Mouse (Mus musculus): ENCODE measurements around the gene Bcan. TPM values are rescaled to one million over a fixed set of nuclear protein-coding genes. Genes with fewer than 3 reads are reported as not detected.

Gene Bcan
- polyA plus RNA-seq, 2 experiments, result not detected

- Histone ChIP-seq H3K9ac (replicated peaks) (no peak overlapping the region), H3K27ac (no peak overlapping the region), H3K4me3 (ENCODE audit: insufficient read depth in 1 of 2, low read depth in 2 of 2, low read length in 2 of 2) (no peak overlapping the region), H3K27me3 (ENCODE audit: control insufficient read depth, insufficient read depth, low read length) (peaks cover 12% of the 10 kb centered on the region), H3K4me1 (replicated peaks; ENCODE audit: control insufficient read depth in 2 of 2, insufficient read depth in 2 of 2, low read length in 1 of 2) (no peaks in the 10 kb centered on the region), H3K36me3 (replicated peaks; ENCODE audit: control insufficient read depth, insufficient read depth, low read depth) (no peaks in the 10 kb centered on the region), H3K9me3 (ENCODE audit: control insufficient read depth, low read length) (no peaks in the 10 kb centered on the region; the same call in 1 of the 2 replicates), H3K4me2 (ENCODE audit: low read depth) (no peak overlapping the region)
- 15% methylated on average over 19 of the region's 19 CpGs for WGBS (ENCODE audit: insufficient replicate concordance)
- DNase-seq (ENCODE audit: low read depth in 3 of 3, low spot score in 3 of 3) (no peak), ATAC-seq (ENCODE audit: insufficient read depth) (no peak)
- TF ChIP-seq EP300 (IDR thresholded peaks at IDR 0.05; ENCODE audit: low read depth) (no peak), CTCF (IDR thresholded peaks at IDR 0.05; ENCODE audit: low read depth) (no peak)
Observed at GRCm38 (mm10) chr3:88030608-88031395, 30.8 kb upstream of the Bcan start.

- Histone ChIP-seq H3K9me3 (ENCODE audit: control insufficient read depth, low read length) (no peaks in the 10 kb centered on the region; the same call in 1 of the 2 replicates), H3K27me3 (ENCODE audit: control insufficient read depth, insufficient read depth, low read length) (peaks cover 43% of the 10 kb centered on the region), H3K4me1 (replicated peaks; ENCODE audit: control insufficient read depth in 2 of 2, insufficient read depth in 2 of 2, low read length in 1 of 2) (no peaks in the 10 kb centered on the region), H3K9ac (replicated peaks) (no peak within 1 kb of the TSS), H3K4me3 (ENCODE audit: insufficient read depth in 1 of 2, low read depth in 2 of 2, low read length in 2 of 2) (no peak within 1 kb of the TSS), H3K27ac (no peak within 1 kb of the TSS), H3K4me2 (ENCODE audit: low read depth) (no peak within 1 kb of the TSS), H3K36me3 (replicated peaks; ENCODE audit: control insufficient read depth, insufficient read depth, low read depth) (no peaks in the 10 kb centered on the region)
- no peak for DNase-seq (ENCODE audit: low read depth in 3 of 3, low spot score in 3 of 3)
- WGBS (ENCODE audit: insufficient replicate concordance), result 38% methylated on average over 5 of the region's 5 CpGs
- no peak for TF ChIP-seq EP300 (IDR thresholded peaks at IDR 0.05; ENCODE audit: low read depth)
- peak; percentile 65 for TF ChIP-seq CTCF (IDR thresholded peaks at IDR 0.05; ENCODE audit: low read depth)
- ATAC-seq (ENCODE audit: insufficient read depth), result no peak
Observed at GRCm38 (mm10) chr3:88027434-88028186, 27.6 kb upstream of the Bcan start, which contains the start of gene Hapln2. TSS of gene Hapln2 (minus strand) at chr3:88027583.

- H3K4me2 ChIP-seq (ENCODE audit: low read depth), result no peak overlapping the region
- 48% methylated on average over 7 of the region's 7 CpGs for WGBS (ENCODE audit: insufficient replicate concordance)
- peaks cover 50% of the 10 kb centered on the region for H3K27me3 ChIP-seq (ENCODE audit: control insufficient read depth, insufficient read depth, low read length)
- H3K4me1 ChIP-seq (replicated peaks; ENCODE audit: control insufficient read depth in 2 of 2, insufficient read depth in 2 of 2, low read length in 1 of 2), result no peaks in the 10 kb centered on the region
- TF ChIP-seq CTCF (IDR thresholded peaks at IDR 0.05; ENCODE audit: low read depth) (no peak), EP300 (IDR thresholded peaks at IDR 0.05; ENCODE audit: low read depth) (no peak)
- H3K27ac ChIP-seq, result no peak overlapping the region
- no peaks in the 10 kb centered on the region; the same call in 1 of the 2 replicates for H3K9me3 ChIP-seq (ENCODE audit: control insufficient read depth, low read length)
- H3K36me3 ChIP-seq (replicated peaks; ENCODE audit: control insufficient read depth, insufficient read depth, low read depth), result no peaks in the 10 kb centered on the region
- DNase-seq (ENCODE audit: low read depth in 3 of 3, low spot score in 3 of 3) (no peak), ATAC-seq (ENCODE audit: insufficient read depth) (no peak)
- no peak overlapping the region for H3K9ac ChIP-seq (replicated peaks)
- no peak overlapping the region for H3K4me3 ChIP-seq (ENCODE audit: insufficient read depth in 1 of 2, low read depth in 2 of 2, low read length in 2 of 2)
Observed at GRCm38 (mm10) chr3:88026823-88027222, 26.8 kb upstream of the Bcan start.

GRCm38 (mm10) chr3:88023192-88024074, 23.4 kb upstream of the Bcan start:
- peak; percentile 23; the same call in 1 of the 2 replicates for ATAC-seq (ENCODE audit: insufficient read depth)
- no peak for DNase-seq (ENCODE audit: low read depth in 3 of 3, low spot score in 3 of 3)
- Histone ChIP-seq H3K36me3 (replicated peaks; ENCODE audit: control insufficient read depth, insufficient read depth, low read depth) (no peaks in the 10 kb centered on the region), H3K27me3 (ENCODE audit: control insufficient read depth, insufficient read depth, low read length) (peaks cover 66% of the 10 kb centered on the region), H3K4me3 (ENCODE audit: insufficient read depth in 1 of 2, low read depth in 2 of 2, low read length in 2 of 2) (peak overlapping the region; percentile 26 to 44), H3K9me3 (ENCODE audit: control insufficient read depth, low read length) (no peaks in the 10 kb centered on the region; the same call in 1 of the 2 replicates), H3K27ac (no peak overlapping the region), H3K9ac (replicated peaks) (no peak overlapping the region), H3K4me1 (replicated peaks; ENCODE audit: control insufficient read depth in 2 of 2, insufficient read depth in 2 of 2, low read length in 1 of 2) (no peaks in the 10 kb centered on the region), H3K4me2 (ENCODE audit: low read depth) (peak overlapping the region; percentile 70)
- WGBS (ENCODE audit: insufficient replicate concordance), result 2% methylated on average over 81 of the region's 81 CpGs
- TF ChIP-seq EP300 (IDR thresholded peaks at IDR 0.05; ENCODE audit: low read depth), result no peak
- no peak for TF ChIP-seq CTCF (IDR thresholded peaks at IDR 0.05; ENCODE audit: low read depth)
